Mouse (Mus musculus): ENCODE results near the gene Ralgps1.

The Ralgps1 gene

DNA sequence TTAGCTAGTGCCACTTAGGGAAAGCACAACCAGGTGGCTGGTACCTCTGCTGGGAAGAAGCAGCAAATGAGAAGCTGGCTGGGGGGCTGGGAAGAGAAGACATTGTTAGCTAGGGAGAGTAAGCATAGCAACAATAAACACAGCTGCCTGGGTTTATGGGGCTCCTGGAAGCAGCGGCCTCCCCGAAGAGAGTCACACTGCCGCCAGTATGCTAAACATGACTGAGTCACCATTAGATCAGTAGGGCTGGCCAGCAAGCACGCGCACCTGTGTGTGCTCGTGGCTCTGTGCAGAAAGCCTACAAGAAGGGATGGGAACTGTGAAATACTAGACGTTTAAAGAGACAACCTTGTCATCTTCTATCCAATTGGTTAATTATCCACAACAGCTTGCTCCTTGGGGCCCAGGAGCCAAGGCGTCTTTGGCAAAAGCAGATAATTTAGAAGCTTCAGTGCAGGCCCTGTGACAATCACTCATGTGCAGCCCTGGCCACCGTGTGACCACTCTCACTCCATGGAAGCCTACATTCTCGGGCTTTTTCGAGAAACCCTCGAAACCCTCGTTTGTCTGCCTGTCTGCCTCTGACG lies 165.3 kb downstream of the Ralgps1 start:
- DNase-seq, result peak; percentile 59

GRCm38 (mm10) chr2:33204980-33205379 lies 166.3 kb downstream of the Ralgps1 start:
- no peak for DNase-seq

DNA sequence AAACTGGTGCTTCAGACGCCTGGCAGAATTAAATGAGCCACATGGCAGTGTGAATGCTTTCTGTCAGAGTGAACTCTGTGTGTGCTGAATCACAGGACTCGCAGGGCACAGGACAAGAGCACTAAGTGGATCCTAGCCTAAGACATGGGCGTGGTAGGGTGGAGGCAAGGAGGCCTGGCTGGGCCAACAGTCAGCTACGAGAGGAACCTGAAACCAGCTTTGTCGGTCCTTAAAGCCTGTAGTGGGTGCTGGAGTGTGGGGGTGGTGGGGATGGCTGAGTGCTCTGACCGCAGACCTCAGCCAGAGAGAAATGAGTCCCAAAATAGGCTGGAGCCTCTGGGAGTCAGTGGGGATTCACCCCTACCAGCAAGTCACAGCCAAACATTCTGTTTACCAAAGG lies 168.0 kb downstream of the Ralgps1 start:
- no peak for DNase-seq

- peak; percentile 86 for DNase-seq
These were observed 170.8 kb downstream of the Ralgps1 start for GRCm38 (mm10) chr2:33200368-33201068.

DNA sequence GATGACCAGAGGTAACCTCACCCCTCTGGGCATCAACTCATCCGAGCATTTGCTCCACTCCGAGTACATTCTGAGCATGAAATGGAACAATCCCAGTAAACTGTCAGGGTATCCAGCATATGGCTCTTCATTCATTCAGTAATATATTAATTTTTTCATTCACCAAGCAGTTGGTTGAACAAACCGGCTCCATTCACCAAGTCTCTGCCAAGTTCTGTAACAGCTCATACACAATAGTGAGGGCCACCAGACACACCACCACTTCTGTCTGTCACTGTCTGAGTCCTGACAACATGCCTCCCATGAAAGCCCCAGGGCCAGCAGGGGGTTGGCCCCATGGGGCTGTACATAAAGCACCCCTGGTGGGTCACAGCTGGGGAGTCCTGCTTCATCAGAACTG lies 181.3 kb downstream of the Ralgps1 start:
- no peak for DNase-seq

GRCm38 (mm10) chr2:33188925-33189670 lies 182.2 kb downstream of the Ralgps1 start:
- DNase-seq, result peak; percentile 86

DNA sequence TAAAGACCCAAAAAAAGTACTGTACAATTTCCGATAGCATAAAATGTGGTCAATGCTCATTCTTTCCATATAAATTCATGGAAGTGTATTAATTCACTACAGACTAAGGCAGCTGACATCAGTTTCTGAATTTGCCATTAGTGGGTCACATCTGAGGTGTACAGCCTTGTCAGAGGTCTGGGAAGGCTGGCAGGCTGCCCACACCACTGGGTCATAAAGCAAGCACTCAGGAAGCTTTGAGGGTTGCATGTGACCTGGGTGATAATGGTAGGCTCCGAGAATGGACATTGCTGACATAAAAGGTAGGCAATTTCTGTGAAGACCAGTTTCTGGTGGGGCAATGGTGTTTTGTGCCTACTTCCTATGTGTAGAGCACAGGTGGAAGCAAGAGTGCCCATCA lies 183.4 kb downstream of the Ralgps1 start:
- DNase-seq, result peak; percentile 61

DNA sequence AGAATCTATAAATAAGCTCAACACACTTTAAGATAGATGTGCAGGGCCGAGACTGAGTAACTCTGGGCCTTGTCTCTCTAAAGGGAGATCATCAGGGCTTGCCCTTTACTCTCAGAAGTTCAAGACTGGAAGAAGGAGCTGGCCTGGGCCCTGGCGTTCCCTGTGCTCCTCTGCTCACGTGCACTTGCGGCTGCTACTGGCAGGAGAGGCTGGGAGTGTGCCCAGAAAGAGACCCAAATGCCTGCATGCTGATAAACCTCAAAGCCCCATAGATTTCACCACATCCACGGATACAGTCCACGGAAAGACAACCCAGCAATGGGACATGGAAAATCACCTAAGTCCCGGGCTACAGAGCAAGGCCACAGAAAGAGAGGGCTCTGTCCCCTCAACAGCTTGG lies 184.8 kb downstream of the Ralgps1 start:
- peak; percentile 52 for DNase-seq

- peak; percentile 62 for DNase-seq
These were observed 186.0 kb downstream of the Ralgps1 start for GRCm38 (mm10) chr2:33185258-33185657.

- DNase-seq, result peak; percentile 24
These were observed 186.6 kb downstream of the Ralgps1 start for GRCm38 (mm10) chr2:33184641-33185040.

- no peak for DNase-seq
These were observed 188.0 kb downstream of the Ralgps1 start for GRCm38 (mm10) chr2:33183321-33183720.

DNA sequence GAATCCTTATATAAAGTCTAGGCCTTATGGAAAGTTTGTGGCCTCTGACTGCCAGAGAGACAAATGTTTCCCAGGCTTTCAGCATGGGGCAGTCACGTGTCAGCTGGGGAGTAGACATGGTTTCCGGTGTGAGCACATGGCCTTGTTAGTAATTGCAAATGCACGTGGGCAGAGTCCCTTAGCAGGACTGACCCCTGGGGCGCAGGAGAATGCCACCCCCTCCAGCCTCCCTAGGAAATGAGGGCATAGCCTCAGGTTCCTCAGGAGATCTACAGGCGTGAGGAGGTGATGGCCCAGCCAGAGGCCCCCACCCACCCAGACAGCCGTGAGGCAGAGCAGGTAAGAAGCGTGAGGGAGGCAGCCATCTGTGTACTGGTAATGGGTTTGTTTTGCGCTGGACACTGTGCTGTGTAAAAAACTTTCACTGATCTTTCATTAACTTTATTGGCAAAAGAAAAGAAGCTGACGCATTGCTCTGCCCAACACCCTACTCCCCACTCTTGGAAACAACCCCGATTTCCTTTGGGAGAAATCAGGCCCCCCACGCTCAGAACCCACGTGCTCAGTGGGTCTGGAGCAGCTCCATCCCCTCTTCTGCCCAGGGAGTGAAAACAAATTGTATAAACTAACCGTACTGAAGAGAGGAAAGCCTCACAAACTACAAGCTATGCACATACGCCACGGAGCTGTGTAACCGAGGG lies 191.2 kb downstream of the Ralgps1 start:
- DNase-seq, result peak; percentile 93

DNA sequence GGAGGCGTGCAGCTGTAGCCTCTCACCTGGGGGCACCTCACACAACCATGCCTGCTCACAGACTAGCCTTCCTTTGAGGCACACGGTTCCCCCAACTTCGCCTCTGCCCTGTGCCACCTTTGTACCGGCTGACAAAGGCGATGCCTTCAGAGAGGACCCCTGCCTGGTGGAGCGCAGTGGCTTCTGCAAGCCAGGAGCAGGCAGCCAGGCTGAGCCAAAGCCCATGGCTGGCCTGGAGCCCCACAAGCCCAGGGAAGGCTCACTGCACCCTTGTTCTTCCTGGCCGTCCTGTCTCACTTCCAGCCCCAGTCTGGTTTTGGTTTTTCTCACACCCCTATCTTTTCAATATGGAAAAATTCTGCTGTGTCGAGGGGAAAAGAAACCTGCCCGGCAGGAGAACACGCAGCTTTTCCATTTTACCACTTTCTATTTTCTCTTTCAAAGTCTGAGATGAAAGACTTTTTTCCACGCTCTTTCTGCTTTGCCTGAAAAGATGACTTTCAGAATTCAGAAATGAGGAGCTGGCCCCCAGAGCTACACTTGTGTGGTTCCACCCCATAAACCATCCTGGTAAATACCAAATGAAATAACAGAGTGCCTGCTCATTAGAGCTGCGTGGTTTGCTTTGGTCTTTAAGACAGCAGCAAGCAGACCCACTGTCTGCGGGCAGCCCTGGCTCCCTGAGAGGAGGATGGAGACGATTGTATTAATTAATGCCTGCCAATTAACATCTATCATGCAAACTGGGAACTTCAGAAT lies 191.9 kb downstream of the Ralgps1 start:
- DNase-seq, result peak; percentile 27

- peak; percentile 35 for DNase-seq
These were observed 192.9 kb downstream of the Ralgps1 start for GRCm38 (mm10) chr2:33178243-33178932.

- DNase-seq, result peak; percentile 82
These were observed 193.6 kb downstream of the Ralgps1 start for GRCm38 (mm10) chr2:33177443-33178242.

DNA sequence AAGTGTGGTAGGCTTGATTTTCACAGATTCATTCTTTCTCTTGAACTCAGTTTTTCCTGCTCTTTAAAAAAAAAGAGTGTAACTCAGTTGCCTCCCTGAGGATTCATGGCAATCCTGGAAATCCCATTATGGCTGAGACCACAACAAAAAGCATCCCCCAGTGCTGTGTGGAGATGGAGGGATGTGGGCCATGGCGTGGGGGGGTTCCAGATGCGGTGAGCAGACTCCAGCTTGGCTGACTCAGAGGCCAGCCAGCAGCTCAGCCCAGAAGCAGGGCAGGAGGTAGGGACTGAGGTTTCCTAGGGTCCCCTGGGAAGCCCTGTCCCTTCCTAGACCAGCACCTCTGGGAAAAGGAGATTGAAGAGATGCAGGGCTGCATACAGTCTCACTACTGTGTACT lies 194.4 kb downstream of the Ralgps1 start:
- DNase-seq, result no peak

DNA sequence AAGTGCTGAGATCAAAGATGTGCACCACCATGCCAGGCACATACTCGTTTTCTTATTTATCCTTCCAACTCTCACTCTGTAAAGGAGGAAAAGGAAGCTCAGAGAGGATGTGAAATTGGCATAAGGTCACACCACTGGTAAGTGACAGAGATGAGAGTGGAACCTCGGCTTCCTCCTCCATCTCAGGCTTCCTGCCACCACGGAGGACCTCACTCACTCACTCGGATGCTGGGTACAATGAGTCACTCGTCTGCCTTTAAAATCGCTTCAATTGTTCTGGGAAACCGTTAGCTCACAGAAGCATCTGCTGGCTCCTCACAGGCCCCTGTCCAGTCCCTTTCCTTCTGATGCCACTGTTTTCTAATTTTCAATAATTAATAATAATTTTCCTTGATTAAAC lies 194.8 kb downstream of the Ralgps1 start:
- no peak for DNase-seq

DNA sequence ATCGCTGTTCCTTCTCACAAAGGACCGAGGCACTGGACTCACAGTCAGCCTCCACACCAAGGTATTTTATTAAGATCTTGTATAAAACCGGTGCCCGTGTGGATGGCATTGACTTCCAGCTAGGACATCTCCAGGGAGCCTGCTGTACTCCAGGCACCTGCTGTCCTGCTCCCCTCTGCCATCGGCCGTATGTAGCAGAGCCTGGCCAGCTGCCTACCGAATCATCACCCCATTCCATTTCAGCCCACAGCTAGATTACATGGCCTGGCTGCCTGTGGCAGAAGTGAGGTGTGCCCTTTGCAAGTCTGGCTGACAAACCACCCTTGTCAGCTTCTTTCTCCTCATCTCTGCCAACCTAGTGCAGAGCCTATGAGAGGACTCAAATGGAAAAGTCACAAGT lies 197.6 kb downstream of the Ralgps1 start:
- no peak for DNase-seq

- no peak for DNase-seq
These were observed 198.2 kb downstream of the Ralgps1 start for GRCm38 (mm10) chr2:33173126-33173525.

- no peak for DNase-seq
These were observed 200.3 kb downstream of the Ralgps1 start for GRCm38 (mm10) chr2:33170777-33171565.
